23 mouse cellular contexts compared by ENCODE assay signal in the genomic region with DNA sequence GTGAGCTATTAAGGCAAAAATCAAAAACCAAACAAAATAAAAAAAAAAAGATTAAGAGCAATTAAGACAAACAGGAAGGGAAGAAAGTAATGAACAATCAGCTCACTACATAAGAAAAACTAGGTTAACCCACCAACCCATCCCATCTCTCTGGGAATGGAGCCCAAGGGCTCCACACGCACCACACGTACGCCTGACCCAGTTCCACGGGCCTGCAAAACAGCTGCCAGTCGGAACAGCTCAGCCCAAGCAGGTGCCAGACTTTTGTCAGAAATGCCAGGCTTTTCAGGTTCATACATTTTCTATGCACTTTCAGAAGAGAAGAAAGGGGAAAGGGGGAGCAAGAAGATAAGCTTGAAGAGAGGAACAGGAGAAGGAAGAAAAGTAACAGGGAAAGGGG. TPM values are rescaled to one million over a fixed set of nuclear protein-coding genes. Genes with fewer than 3 reads are reported as not detected.
DNase-seq lines count a peak whose midpoint lies in the region; ATAC-seq lines count a peak whose summit lies in the region.
"Had no signal": no experiment of that assay in that cellular context is flagged by ENCODE, and none has a peak within 500 bp of the region (broad histone marks: within the 10 kb centered on the region; RNA-seq: fewer than 3 reads in every experiment).

No protein-coding gene starts in this region.

- ATAC-seq in heart, embryonic 15.5 days (replicated peaks; ENCODE audit: insufficient number of reproducible peaks, insufficient read depth, low FRiP score, low read depth), result no peak
- ATAC-seq: CD4-positive, CD25-positive, alpha-beta regulatory T cell, adult 4 months; forebrain, postnatal 0 days; intestine, embryonic 16.5 days; midbrain, embryonic 15.5 days had no signal

- no peaks in the 10 kb centered on the region for H3K9me3 ChIP-seq in heart, embryonic 15.5 days (replicated peaks)
- H3K9me3 ChIP-seq: forebrain, embryonic 10.5 days; G1E; hindbrain, embryonic 13.5 days; limb, embryonic 13.5 days; liver, embryonic 13.5 days; midbrain, embryonic 15.5 days; neural tube, embryonic 15.5 days had no signal

- H3K4me1 ChIP-seq in heart, embryonic 15.5 days (replicated peaks), result peaks cover 61% of the 10 kb centered on the region
- H3K4me1 ChIP-seq: midbrain, embryonic 15.5 days had no signal

- H3K4me2 ChIP-seq in heart, embryonic 15.5 days, result no peak overlapping the region
- H3K4me2 ChIP-seq: hindbrain, embryonic 13.5 days; limb, embryonic 13.5 days; liver, embryonic 13.5 days; lung, embryonic 14.5 days; midbrain, embryonic 15.5 days; neural tube, embryonic 15.5 days had no signal

- WGBS in heart, embryonic 15.5 days, result 76% methylated on average over 5 of the region's 5 CpGs

- H3K27me3 ChIP-seq in heart, embryonic 15.5 days, result no peaks in the 10 kb centered on the region
- H3K27me3 ChIP-seq: hindbrain, embryonic 13.5 days; limb, embryonic 13.5 days; liver, embryonic 13.5 days; midbrain, embryonic 15.5 days; neural tube, embryonic 15.5 days had no signal

- DNase-seq in cerebellum, adult 18-20 months, result peak; percentile 35 to 42
- no peak for DNase-seq in cerebellum, adult 11 months
- no peak for DNase-seq in heart, adult 9 months (ENCODE audit: low spot score in 2 of 2)
- DNase-seq in right cerebral cortex, adult 18-20 months, result peak; percentile 56
- no peak for DNase-seq in right cerebral cortex, postnatal 36 days (ENCODE audit: low spot score in 2 of 2)
- no peak for DNase-seq in urinary bladder, postnatal 14 days (ENCODE audit: low spot score)
- DNase-seq: adrenal gland, postnatal 14 days; forebrain, postnatal 0 days; gastrocnemius, adult 2 months; heart, postnatal 10 days; liver, embryonic 13.5 days; lung, embryonic 14.5 days; lung, postnatal 36 days had no signal

- no peak overlapping the region for H3K4me3 ChIP-seq in heart, embryonic 15.5 days
- H3K4me3 ChIP-seq: forebrain, embryonic 10.5 days; gastrocnemius, adult 2 months; hindbrain, embryonic 13.5 days; limb, embryonic 13.5 days; liver, embryonic 13.5 days; midbrain, embryonic 15.5 days; myocyte; neural tube, embryonic 15.5 days had no signal

- no peaks in the 10 kb centered on the region for H3K36me3 ChIP-seq in heart, embryonic 15.5 days
- H3K36me3 ChIP-seq: forebrain, embryonic 10.5 days; limb, embryonic 13.5 days; liver, embryonic 13.5 days; midbrain, embryonic 15.5 days; neural tube, embryonic 15.5 days had no signal

- H3K9ac ChIP-seq in heart, embryonic 15.5 days, result no peak overlapping the region
- H3K9ac ChIP-seq: forebrain, postnatal 0 days; hindbrain, embryonic 13.5 days; limb, embryonic 13.5 days; liver, embryonic 13.5 days; lung, embryonic 14.5 days; midbrain, embryonic 15.5 days; neural tube, embryonic 15.5 days had no signal

- 0 out of 2 replicates have a peak overlapping the region, but pooled peaks have one; percentile 43 for H3K27ac ChIP-seq in heart, embryonic 15.5 days
- H3K27ac ChIP-seq: forebrain, embryonic 10.5 days; gastrocnemius, adult 2 months; hindbrain, embryonic 13.5 days; liver, embryonic 13.5 days; midbrain, embryonic 15.5 days; neural tube, embryonic 15.5 days had no signal

RNA-seq across cellular contexts. Expression of gene Pfkp, which starts 17.9 kb away (rescaled TPM):
- polyA plus RNA-seq in heart, embryonic 15.5 days (2015; fragmentation: Nextera tagmentation; extraction: Ambion mirVana), result 172 and 191 TPM in 2 replicates

Comparison
In these comparisons a context has a peak if more than half of its experiments do, and no peak if none do; other contexts are left out.
1. DNase-seq: peak in cerebellum, adult 18-20 months (2 of 2) and right cerebral cortex, adult 18-20 months (single experiment); none in cerebellum, adult 11 months (single experiment), heart, adult 9 months (0 of 2), right cerebral cortex, postnatal 36 days (0 of 2) and urinary bladder, postnatal 14 days (single experiment).